Mouse (Mus musculus): ENCODE results near the gene Mtf1. TPM values are rescaled to one million over a fixed set of nuclear protein-coding genes. Genes with fewer than 3 reads are reported as not detected.

The Mtf1 gene
- polyA plus RNA-seq, 1 experiment from 2014 or later = 20.4 TPM

GRCm38 (mm10) chr4:124847573-124847972, 45.7 kb downstream of the Mtf1 start:
- Histone ChIP-seq H3K4me1 (replicated peaks) (peaks cover 30% of the 10 kb centered on the region), H3K36me3 (peaks cover 39% of the 10 kb centered on the region), H3K4me3 (no peak overlapping the region; the same call in 1 of the 2 replicates), H3K27me3 (ENCODE audit: insufficient read depth, poor library complexity, severe bottlenecking) (no peaks in the 10 kb centered on the region), H3K27ac (no peak overlapping the region), H3K9me3 (no peaks in the 10 kb centered on the region)
- peak; percentile 87 for DNase-seq (ENCODE audit: low spot score)
- 10% methylated on average over 8 of the region's 8 CpGs for WGBS

GRCm38 (mm10) chr4:124849631-124850260, 47.8 kb downstream of the Mtf1 start:
- Histone ChIP-seq H3K4me1 (replicated peaks) (peaks cover 24% of the 10 kb centered on the region), H3K36me3 (peaks cover 42% of the 10 kb centered on the region), H3K4me3 (peak overlapping the region; percentile 99), H3K27ac (peak overlapping the region; percentile 97), H3K9me3 (no peaks in the 10 kb centered on the region), H3K27me3 (ENCODE audit: insufficient read depth, poor library complexity, severe bottlenecking) (no peaks in the 10 kb centered on the region)
- 3% methylated on average over 24 of the region's 24 CpGs for WGBS
- DNase-seq (ENCODE audit: low spot score) = no peak

GRCm38 (mm10) chr4:124850261-124850913, 48.5 kb downstream of the Mtf1 start, which contains the start of gene Yrdc:
Yrdc (plus strand) TSS chr4:124850679.
- Histone ChIP-seq H3K27ac (peak within 1 kb of the TSS; percentile 97), H3K4me3 (peak within 1 kb of the TSS; percentile 99), H3K36me3 (peaks cover 42% of the 10 kb centered on the region), H3K4me1 (replicated peaks) (peaks cover 24% of the 10 kb centered on the region), H3K9me3 (no peaks in the 10 kb centered on the region), H3K27me3 (ENCODE audit: insufficient read depth, poor library complexity, severe bottlenecking) (no peaks in the 10 kb centered on the region)
- DNase-seq (ENCODE audit: low spot score) = peak; percentile 94
- WGBS = under 1% methylated on average over 90 of the region's 90 CpGs

GRCm38 (mm10) chr4:124850933-124851658, 49.2 kb downstream of the Mtf1 start, which contains the start of gene 1110065P20Rik:
1110065P20Rik (minus strand) TSS chr4:124851196.
- peak; percentile 42 for DNase-seq (ENCODE audit: low spot score)
- no peaks in the 10 kb centered on the region for H3K27me3 ChIP-seq (ENCODE audit: insufficient read depth, poor library complexity, severe bottlenecking)
- H3K27ac ChIP-seq = peak within 1 kb of the TSS; percentile 97
- H3K36me3 ChIP-seq = peaks cover 44% of the 10 kb centered on the region
- under 1% methylated on average over 75 of the region's 75 CpGs for whole genome bisulfite sequencing
- H3K9me3 ChIP-seq = no peaks in the 10 kb centered on the region
- H3K4me1 ChIP-seq (replicated peaks) = peaks cover 24% of the 10 kb centered on the region
- peak within 1 kb of the TSS; percentile 99 for H3K4me3 ChIP-seq

- Histone ChIP-seq H3K4me1 (replicated peaks) (peaks cover 26% of the 10 kb centered on the region), H3K27me3 (ENCODE audit: insufficient read depth, poor library complexity, severe bottlenecking) (peaks cover 9% of the 10 kb centered on the region), H3K27ac (no peak overlapping the region), H3K4me3 (no peak overlapping the region), H3K36me3 (peaks cover 66% of the 10 kb centered on the region), H3K9me3 (no peaks in the 10 kb centered on the region)
- no peak for DNase-seq (ENCODE audit: low spot score)
- 93% methylated on average over 8 of the region's 8 CpGs for WGBS
Observed at GRCm38 (mm10) chr4:124856294-124856693, 54.4 kb downstream of the Mtf1 start.

GRCm38 (mm10) chr4:124858370-124858769, 56.5 kb downstream of the Mtf1 start:
- Histone ChIP-seq H3K4me3 (no peak overlapping the region), H3K27ac (no peak overlapping the region), H3K36me3 (peaks cover 59% of the 10 kb centered on the region), H3K4me1 (replicated peaks) (peaks cover 30% of the 10 kb centered on the region), H3K9me3 (no peaks in the 10 kb centered on the region), H3K27me3 (ENCODE audit: insufficient read depth, poor library complexity, severe bottlenecking) (peaks cover 29% of the 10 kb centered on the region)
- no peak for DNase-seq (ENCODE audit: low spot score)
- 80% methylated on average over 5 of the region's 5 CpGs for WGBS

GRCm38 (mm10) chr4:124860446-124860845, 58.5 kb downstream of the Mtf1 start:
- Histone ChIP-seq H3K27me3 (ENCODE audit: insufficient read depth, poor library complexity, severe bottlenecking) (peaks cover 34% of the 10 kb centered on the region), H3K4me3 (peak overlapping the region; percentile 74; the same call in 1 of the 2 replicates), H3K36me3 (peaks cover 38% of the 10 kb centered on the region), H3K27ac (no peak overlapping the region), H3K4me1 (replicated peaks) (peaks cover 30% of the 10 kb centered on the region), H3K9me3 (no peaks in the 10 kb centered on the region)
- WGBS = 21% methylated on average over 7 of the region's 7 CpGs
- peak; percentile 80 for DNase-seq (ENCODE audit: low spot score)

- peak within 1 kb of the TSS; percentile 88 for H3K27ac ChIP-seq
- DNase-seq (ENCODE audit: low spot score) = peak; percentile 38
- H3K27me3 ChIP-seq (ENCODE audit: insufficient read depth, poor library complexity, severe bottlenecking) = peaks cover 34% of the 10 kb centered on the region
- 2% methylated on average over 77 of the region's 77 CpGs for WGBS
- H3K4me1 ChIP-seq (replicated peaks) = peaks cover 30% of the 10 kb centered on the region
- H3K4me3 ChIP-seq = peak within 1 kb of the TSS; percentile 74
- no peaks in the 10 kb centered on the region for H3K9me3 ChIP-seq
- peaks cover 27% of the 10 kb centered on the region for H3K36me3 ChIP-seq
Observed at GRCm38 (mm10) chr4:124861283-124862188, 59.6 kb downstream of the Mtf1 start, which contains the start of gene Maneal. Maneal (minus strand) TSS chr4:124862171.

GRCm38 (mm10) chr4:124872719-124873118, 70.8 kb downstream of the Mtf1 start:
- no peak for DNase-seq (ENCODE audit: low spot score)
- WGBS = 85% methylated on average over 1 of the region's 1 CpGs
- Histone ChIP-seq H3K36me3 (no peaks in the 10 kb centered on the region), H3K9me3 (peaks cover 2% of the 10 kb centered on the region; the same call in 1 of the 2 replicates), H3K4me1 (replicated peaks) (no peaks in the 10 kb centered on the region), H3K27ac (no peak overlapping the region), H3K4me3 (no peak overlapping the region), H3K27me3 (ENCODE audit: insufficient read depth, poor library complexity, severe bottlenecking) (no peaks in the 10 kb centered on the region)

GRCm38 (mm10) chr4:124880599-124880998, 78.7 kb downstream of the Mtf1 start, which contains the start of gene Epha10:
Epha10 (plus strand) TSS chr4:124880899.
- Histone ChIP-seq H3K4me3 (peak within 1 kb of the TSS; percentile 51), H3K36me3 (no peaks in the 10 kb centered on the region), H3K9me3 (peaks cover 8% of the 10 kb centered on the region; the same call in 1 of the 2 replicates), H3K4me1 (replicated peaks) (peaks cover 43% of the 10 kb centered on the region), H3K27ac (peak within 1 kb of the TSS; percentile 76), H3K27me3 (ENCODE audit: insufficient read depth, poor library complexity, severe bottlenecking) (peaks cover 68% of the 10 kb centered on the region)
- DNase-seq (ENCODE audit: low spot score) = peak; percentile 19
- WGBS = 6% methylated on average over 11 of the region's 11 CpGs

- peaks cover 43% of the 10 kb centered on the region for H3K4me1 ChIP-seq (replicated peaks)
- peaks cover 76% of the 10 kb centered on the region for H3K27me3 ChIP-seq (ENCODE audit: insufficient read depth, poor library complexity, severe bottlenecking)
- peaks cover 8% of the 10 kb centered on the region; the same call in 1 of the 2 replicates for H3K9me3 ChIP-seq
- H3K27ac ChIP-seq = peak overlapping the region; percentile 76
- peak overlapping the region; percentile 51 for H3K4me3 ChIP-seq
- under 1% methylated on average over 37 of the region's 37 CpGs for WGBS
- DNase-seq (ENCODE audit: low spot score) = peak; percentile 94
- no peaks in the 10 kb centered on the region for H3K36me3 ChIP-seq
Observed at GRCm38 (mm10) chr4:124881341-124881908, 79.5 kb downstream of the Mtf1 start.

All from hindbrain, embryonic 10.5 days (tissue).